Mouse (Mus musculus): ENCODE data around the gene Insl3.

DNA sequence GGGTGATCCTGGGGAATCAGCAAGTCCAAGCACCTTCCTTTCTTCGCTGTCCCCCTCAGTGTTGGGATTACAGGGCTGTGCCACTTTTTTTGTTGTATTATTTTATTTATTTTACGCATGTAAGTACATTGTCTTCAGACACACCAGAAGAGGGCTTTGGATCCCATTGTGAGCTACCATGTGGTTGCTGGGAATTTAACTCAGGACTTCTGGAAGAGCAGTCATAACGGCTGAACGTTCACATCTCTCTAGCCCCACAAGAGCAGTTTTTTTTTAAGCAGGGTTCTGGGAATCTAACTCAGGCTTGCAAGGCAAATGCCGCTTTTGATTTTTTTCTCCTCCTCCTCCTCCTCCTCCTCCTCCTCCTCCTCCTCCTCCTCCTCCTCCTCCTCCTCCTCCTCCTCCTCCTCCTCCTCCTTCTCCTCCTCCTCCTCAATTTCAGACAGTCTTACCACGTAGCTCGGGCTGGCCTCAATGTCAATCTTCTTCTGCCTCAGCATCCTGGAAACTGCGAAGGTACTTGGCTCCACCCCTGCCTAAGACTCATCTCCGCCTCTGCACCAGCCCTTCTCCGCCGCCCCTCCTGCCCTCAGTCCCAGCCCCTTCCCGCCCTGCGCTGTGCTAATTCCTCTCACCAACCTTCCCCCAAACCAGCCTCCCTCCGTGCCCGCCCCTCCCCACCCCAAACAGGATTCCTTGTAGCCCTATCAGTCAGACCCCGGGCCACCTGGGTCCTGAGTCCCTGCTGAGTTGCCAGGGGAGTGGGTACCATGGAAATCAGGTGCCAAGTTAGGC lies 40.0 kb downstream of the Insl3 start:
- TF ChIP-seq CTCF (IDR thresholded peaks at IDR 0.05; ENCODE audit: low read depth, low read length), result no peak
- TF ChIP-seq POLR2A (IDR thresholded peaks at IDR 0.05; ENCODE audit: borderline replicate concordance, low read depth, low read length), result no peak

All from bone marrow macrophage, adult 2 months (primary cell).